Mouse (Mus musculus): Measurements from ENCODE around the gene Spc24. TPM values are rescaled to one million over a fixed set of nuclear protein-coding genes. Genes with fewer than 3 reads are reported as not detected.

Spc24 gene
- polyA plus RNA-seq, 1 experiment from 2014 or later = 119 TPM

Small RNA genes lying within 50 kb of the gene (microRNA-seq; reads per million reads assigned to microRNA genes)
- 6.8 reads per million, percentile 21 among the genes with 10 or more reads in this experiment for gene Mir7083

Other genes with a start within 250 kb of the Spc24 start
- 5.3 and 6.0 TPM in 2 replicates for gene AB124611, start 234.1 kb downstream of the Spc24 start, polyA plus RNA-seq (2015; fragmentation: Nextera tagmentation; extraction: Ambion mirVana)
- gene Carm1, start 213.4 kb downstream of the Spc24 start, polyA plus RNA-seq (2015; fragmentation: Nextera tagmentation; extraction: Ambion mirVana) = 40.0 and 51.1 TPM in 2 replicates
- gene Timm29, start 167.6 kb downstream of the Spc24 start, polyA plus RNA-seq (2015; fragmentation: Nextera tagmentation; extraction: Ambion mirVana) = 25.4 and 29.9 TPM in 2 replicates
- 31.3 and 33.8 TPM in 2 replicates for gene Yipf2, start 167.5 kb downstream of the Spc24 start, polyA plus RNA-seq (2015; fragmentation: Nextera tagmentation; extraction: Ambion mirVana)
- 68.7 and 74.3 TPM in 2 replicates for gene Smarca4, start 144.1 kb downstream of the Spc24 start, polyA plus RNA-seq (2015; fragmentation: Nextera tagmentation; extraction: Ambion mirVana)
- gene Ldlr, start 36.8 kb downstream of the Spc24 start, polyA plus RNA-seq (2015; fragmentation: Nextera tagmentation; extraction: Ambion mirVana) = 53.8 and 61.0 TPM in 2 replicates
- gene Kank2, start 38.4 kb upstream of the Spc24 start, polyA plus RNA-seq (2015; fragmentation: Nextera tagmentation; extraction: Ambion mirVana) = 21.1 and 22.7 TPM in 2 replicates
- 5.9 and 8.1 TPM in 2 replicates for gene Angptl8, start 75.2 kb upstream of the Spc24 start, polyA plus RNA-seq (2015; fragmentation: Nextera tagmentation; extraction: Ambion mirVana)
- 41.8 and 44.7 TPM in 2 replicates for gene Dock6, start 92.3 kb upstream of the Spc24 start, polyA plus RNA-seq (2015; fragmentation: Nextera tagmentation; extraction: Ambion mirVana)
- 72.0 and 75.8 TPM in 2 replicates for gene Rab3d, start 157.9 kb upstream of the Spc24 start, polyA plus RNA-seq (2015; fragmentation: Nextera tagmentation; extraction: Ambion mirVana)
- gene Ccdc159, start 167.2 kb upstream of the Spc24 start, polyA plus RNA-seq (2015; fragmentation: Nextera tagmentation; extraction: Ambion mirVana) = 4.4 and 5.2 TPM in 2 replicates
- gene Tmem205, start 167.3 kb upstream of the Spc24 start, polyA plus RNA-seq (2015; fragmentation: Nextera tagmentation; extraction: Ambion mirVana) = 70.7 and 74.5 TPM in 2 replicates
- 7.9 and 8.1 TPM in 2 replicates for gene Plppr2, start 176.7 kb upstream of the Spc24 start, polyA plus RNA-seq (2015; fragmentation: Nextera tagmentation; extraction: Ambion mirVana)
- 6.2 and 6.6 TPM in 2 replicates for gene Swsap1, start 195.5 kb upstream of the Spc24 start, polyA plus RNA-seq (2015; fragmentation: Nextera tagmentation; extraction: Ambion mirVana)
- gene Epor, start 203.2 kb upstream of the Spc24 start, polyA plus RNA-seq (2015; fragmentation: Nextera tagmentation; extraction: Ambion mirVana) = 8.5 and 14.7 TPM in 2 replicates
- 5.0 TPM in 2 replicates for gene Rgl3, start 229.1 kb upstream of the Spc24 start, polyA plus RNA-seq (2015; fragmentation: Nextera tagmentation; extraction: Ambion mirVana)
- 0.32 and 0.45 TPM in 2 replicates for gene Ccdc151, start 242.3 kb upstream of the Spc24 start, polyA plus RNA-seq (2015; fragmentation: Nextera tagmentation; extraction: Ambion mirVana)
- 105 and 113 TPM in 2 replicates for gene Prkcsh, start 242.5 kb upstream of the Spc24 start, polyA plus RNA-seq (2015; fragmentation: Nextera tagmentation; extraction: Ambion mirVana)

Measured in stomach, embryonic 15.5 days (tissue).